Mouse (Mus musculus): Measurements from ENCODE around the gene Med13l. TPM values are rescaled to one million over a fixed set of nuclear protein-coding genes. Genes with fewer than 3 reads are reported as not detected.

Gene Med13l
- polyA plus RNA-seq, 1 experiment = 7.3 TPM

GRCm38 (mm10) chr5:118752868-118753267, 192.4 kb downstream of the Med13l start:
- peaks cover 6% of the 10 kb centered on the region for H3K36me3 ChIP-seq (ENCODE audit: control insufficient read depth, insufficient read depth, low read length)
- no peak overlapping the region for H3K4me3 ChIP-seq (ENCODE audit: control insufficient read depth, low read depth, low read length)
- H3K4me1 ChIP-seq (ENCODE audit: control insufficient read depth, insufficient read depth, low read length) = no peaks in the 10 kb centered on the region
- H3K27me3 ChIP-seq (ENCODE audit: control insufficient read depth, insufficient read depth, low read length) = no peaks in the 10 kb centered on the region
- TF ChIP-seq POLR2A (IDR thresholded peaks at IDR 0.05; ENCODE audit: control insufficient read depth, low read depth, low read length) (no peak), CTCF (IDR thresholded peaks at IDR 0.05; ENCODE audit: control insufficient read depth, insufficient read depth, insufficient replicate concordance, low read depth, low read length) (no peak)
- no peak overlapping the region for H3K27ac ChIP-seq (ENCODE audit: control insufficient read depth, insufficient read depth, low read depth, low read length)

- no peaks in the 10 kb centered on the region for H3K4me1 ChIP-seq (ENCODE audit: control insufficient read depth, insufficient read depth, low read length)
- H3K27me3 ChIP-seq (ENCODE audit: control insufficient read depth, insufficient read depth, low read length) = no peaks in the 10 kb centered on the region
- no peak for TF ChIP-seq POLR2A (IDR thresholded peaks at IDR 0.05; ENCODE audit: control insufficient read depth, low read depth, low read length)
- no peak for TF ChIP-seq CTCF (IDR thresholded peaks at IDR 0.05; ENCODE audit: control insufficient read depth, insufficient read depth, insufficient replicate concordance, low read depth, low read length)
- H3K36me3 ChIP-seq (ENCODE audit: control insufficient read depth, insufficient read depth, low read length) = peaks cover 6% of the 10 kb centered on the region
- no peak overlapping the region for H3K27ac ChIP-seq (ENCODE audit: control insufficient read depth, insufficient read depth, low read depth, low read length)
- H3K4me3 ChIP-seq (ENCODE audit: control insufficient read depth, low read depth, low read length) = no peak overlapping the region
These were observed 193.1 kb downstream of the Med13l start for GRCm38 (mm10) chr5:118753471-118754044.

GRCm38 (mm10) chr5:118754191-118754759, 193.8 kb downstream of the Med13l start:
- H3K4me1 ChIP-seq (ENCODE audit: control insufficient read depth, insufficient read depth, low read length) = no peaks in the 10 kb centered on the region
- no peak for TF ChIP-seq CTCF (IDR thresholded peaks at IDR 0.05; ENCODE audit: control insufficient read depth, insufficient read depth, insufficient replicate concordance, low read depth, low read length)
- TF ChIP-seq POLR2A (IDR thresholded peaks at IDR 0.05; ENCODE audit: control insufficient read depth, low read depth, low read length) = no peak
- H3K36me3 ChIP-seq (ENCODE audit: control insufficient read depth, insufficient read depth, low read length) = peaks cover 7% of the 10 kb centered on the region
- no peaks in the 10 kb centered on the region for H3K27me3 ChIP-seq (ENCODE audit: control insufficient read depth, insufficient read depth, low read length)
- H3K27ac ChIP-seq (ENCODE audit: control insufficient read depth, insufficient read depth, low read depth, low read length) = no peak overlapping the region
- no peak overlapping the region for H3K4me3 ChIP-seq (ENCODE audit: control insufficient read depth, low read depth, low read length)

- H3K4me3 ChIP-seq (ENCODE audit: control insufficient read depth, low read depth, low read length) = no peak overlapping the region
- TF ChIP-seq POLR2A (IDR thresholded peaks at IDR 0.05; ENCODE audit: control insufficient read depth, low read depth, low read length) = no peak
- TF ChIP-seq CTCF (IDR thresholded peaks at IDR 0.05; ENCODE audit: control insufficient read depth, insufficient read depth, insufficient replicate concordance, low read depth, low read length) = peak; percentile 41; the same call in 1 of the 2 replicates
- no peaks in the 10 kb centered on the region for H3K27me3 ChIP-seq (ENCODE audit: control insufficient read depth, insufficient read depth, low read length)
- H3K27ac ChIP-seq (ENCODE audit: control insufficient read depth, insufficient read depth, low read depth, low read length) = no peak overlapping the region
- H3K4me1 ChIP-seq (ENCODE audit: control insufficient read depth, insufficient read depth, low read length) = no peaks in the 10 kb centered on the region
- H3K36me3 ChIP-seq (ENCODE audit: control insufficient read depth, insufficient read depth, low read length) = peaks cover 9% of the 10 kb centered on the region
These were observed 195.6 kb downstream of the Med13l start for GRCm38 (mm10) chr5:118756078-118756477.

GRCm38 (mm10) chr5:118757396-118758301, 197.2 kb downstream of the Med13l start:
- TF ChIP-seq CTCF (IDR thresholded peaks at IDR 0.05; ENCODE audit: control insufficient read depth, insufficient read depth, insufficient replicate concordance, low read depth, low read length) = no peak
- TF ChIP-seq POLR2A (IDR thresholded peaks at IDR 0.05; ENCODE audit: control insufficient read depth, low read depth, low read length) = no peak
- Histone ChIP-seq H3K27ac (ENCODE audit: control insufficient read depth, insufficient read depth, low read depth, low read length) (no peak overlapping the region), H3K4me1 (ENCODE audit: control insufficient read depth, insufficient read depth, low read length) (no peaks in the 10 kb centered on the region), H3K27me3 (ENCODE audit: control insufficient read depth, insufficient read depth, low read length) (no peaks in the 10 kb centered on the region), H3K36me3 (ENCODE audit: control insufficient read depth, insufficient read depth, low read length) (peaks cover 9% of the 10 kb centered on the region), H3K4me3 (ENCODE audit: control insufficient read depth, low read depth, low read length) (no peak overlapping the region)

- Histone ChIP-seq H3K27ac (ENCODE audit: control insufficient read depth, insufficient read depth, low read depth, low read length) (no peak overlapping the region), H3K4me1 (ENCODE audit: control insufficient read depth, insufficient read depth, low read length) (no peaks in the 10 kb centered on the region), H3K36me3 (ENCODE audit: control insufficient read depth, insufficient read depth, low read length) (peaks cover 10% of the 10 kb centered on the region), H3K4me3 (ENCODE audit: control insufficient read depth, low read depth, low read length) (no peak overlapping the region), H3K27me3 (ENCODE audit: control insufficient read depth, insufficient read depth, low read length) (no peaks in the 10 kb centered on the region)
- TF ChIP-seq POLR2A (IDR thresholded peaks at IDR 0.05; ENCODE audit: control insufficient read depth, low read depth, low read length) (no peak), CTCF (IDR thresholded peaks at IDR 0.05; ENCODE audit: control insufficient read depth, insufficient read depth, insufficient replicate concordance, low read depth, low read length) (no peak)
These were observed 200.5 kb downstream of the Med13l start for GRCm38 (mm10) chr5:118760986-118761385.

All from testis, adult 2 months (tissue).